Mouse (Mus musculus) urinary bladder, postnatal 36 days (tissue): ENCODE measurements around the gene Tiprl.

Experiments
- DNase-seq, 2 experiments: peaks; one replicate each; pipeline ENCODE4 v3.0.0; 2022; ENCODE audit warnings: low spot score in 2 of 2, mixed read lengths in 1 of 2

The Tiprl gene

GRCm38 (mm10) chr1:165201445-165202012 lies 35.3 kb downstream of the Tiprl start:
- DNase-seq, result no peak

GRCm38 (mm10) chr1:165200748-165201147 lies 36.0 kb downstream of the Tiprl start:
- DNase-seq, result no peak

GRCm38 (mm10) chr1:165199639-165200038 lies 37.2 kb downstream of the Tiprl start:
- no peak for DNase-seq

- DNase-seq, result no peak
These were observed 37.8 kb downstream of the Tiprl start for GRCm38 (mm10) chr1:165198951-165199350.

- DNase-seq, result no peak
These were observed 38.9 kb downstream of the Tiprl start for GRCm38 (mm10) chr1:165197875-165198274.

- DNase-seq, result no peak
These were observed 41.3 kb downstream of the Tiprl start for GRCm38 (mm10) chr1:165195396-165195960.

GRCm38 (mm10) chr1:165194662-165195013 lies 42.2 kb downstream of the Tiprl start:
- DNase-seq, result no peak

- DNase-seq, result peak; percentile 88 to 93
These were observed 42.7 kb downstream of the Tiprl start, which contains the start of gene Sft2d2 for GRCm38 (mm10) chr1:165193880-165194661. Sft2d2 (minus strand) TSS chr1:165194438.

GRCm38 (mm10) chr1:165193426-165193825 lies 43.4 kb downstream of the Tiprl start:
- DNase-seq, result no peak

- DNase-seq, result no peak
These were observed 44.0 kb downstream of the Tiprl start for GRCm38 (mm10) chr1:165192714-165193264.

GRCm38 (mm10) chr1:165192102-165192501 lies 44.7 kb downstream of the Tiprl start:
- no peak for DNase-seq

GRCm38 (mm10) chr1:165191611-165192010 lies 45.2 kb downstream of the Tiprl start:
- no peak for DNase-seq

GRCm38 (mm10) chr1:165190571-165191273 lies 46.1 kb downstream of the Tiprl start:
- DNase-seq, result no peak

GRCm38 (mm10) chr1:165190068-165190467 lies 46.7 kb downstream of the Tiprl start:
- DNase-seq, result no peak

GRCm38 (mm10) chr1:165188806-165189580 lies 47.8 kb downstream of the Tiprl start:
- no peak for DNase-seq

GRCm38 (mm10) chr1:165187357-165187756 lies 49.4 kb downstream of the Tiprl start:
- no peak for DNase-seq

GRCm38 (mm10) chr1:165186491-165186890 lies 50.3 kb downstream of the Tiprl start:
- no peak for DNase-seq

GRCm38 (mm10) chr1:165185116-165185515 lies 51.7 kb downstream of the Tiprl start:
- no peak for DNase-seq

GRCm38 (mm10) chr1:165184178-165184577 lies 52.6 kb downstream of the Tiprl start:
- no peak for DNase-seq

GRCm38 (mm10) chr1:165183400-165183799 lies 53.4 kb downstream of the Tiprl start:
- no peak for DNase-seq

- DNase-seq, result no peak
These were observed 57.5 kb downstream of the Tiprl start for GRCm38 (mm10) chr1:165179321-165179720.
